Mouse (Mus musculus): ENCODE data around the gene Syf2.

Gene Syf2

DNA sequence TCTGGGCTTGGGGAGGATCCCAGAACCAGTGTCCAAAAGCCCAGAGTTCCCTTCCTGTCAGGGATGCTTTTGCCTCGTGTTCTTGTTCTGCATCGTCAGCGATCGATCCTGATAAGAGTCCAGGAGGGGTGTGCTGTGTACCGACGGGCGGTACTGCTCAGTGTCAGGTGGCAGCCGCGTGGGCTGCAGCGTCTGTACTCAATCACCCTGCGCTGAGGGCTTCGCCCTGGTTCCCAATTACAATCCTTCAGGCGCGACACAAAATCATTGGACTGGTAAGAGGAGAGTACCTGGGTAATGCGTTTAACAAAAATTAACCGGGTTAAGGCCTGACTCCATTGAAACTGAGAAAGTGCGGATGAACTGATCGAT is 37.9 kb downstream of the Syf2 start:
- no peak for DNase-seq (ENCODE audit: low read depth, low spot score)

- peak; percentile 54 for DNase-seq (ENCODE audit: low read depth, low spot score)
These were observed 44.7 kb downstream of the Syf2 start for GRCm38 (mm10) chr4:134975261-134975928.

DNA sequence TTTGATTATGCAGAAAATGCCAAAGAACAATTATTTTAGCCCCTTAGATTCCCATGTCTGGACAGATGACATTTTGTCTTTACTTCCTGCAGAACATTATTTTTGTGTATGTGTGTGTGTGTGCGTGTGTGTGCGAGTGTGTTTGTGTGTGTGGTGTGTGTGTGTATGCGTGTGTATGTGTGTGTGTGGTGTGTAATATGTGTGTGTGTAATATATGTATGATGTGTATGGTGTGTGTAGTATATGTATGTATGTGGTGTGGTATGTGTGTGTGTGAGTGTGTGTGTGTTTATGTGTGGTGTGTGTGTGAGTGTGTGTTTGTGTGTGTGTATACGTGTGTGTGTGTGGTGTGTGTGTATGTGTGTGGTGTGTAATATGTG is 45.2 kb downstream of the Syf2 start:
- DNase-seq (ENCODE audit: low read depth, low spot score): no peak

DNA sequence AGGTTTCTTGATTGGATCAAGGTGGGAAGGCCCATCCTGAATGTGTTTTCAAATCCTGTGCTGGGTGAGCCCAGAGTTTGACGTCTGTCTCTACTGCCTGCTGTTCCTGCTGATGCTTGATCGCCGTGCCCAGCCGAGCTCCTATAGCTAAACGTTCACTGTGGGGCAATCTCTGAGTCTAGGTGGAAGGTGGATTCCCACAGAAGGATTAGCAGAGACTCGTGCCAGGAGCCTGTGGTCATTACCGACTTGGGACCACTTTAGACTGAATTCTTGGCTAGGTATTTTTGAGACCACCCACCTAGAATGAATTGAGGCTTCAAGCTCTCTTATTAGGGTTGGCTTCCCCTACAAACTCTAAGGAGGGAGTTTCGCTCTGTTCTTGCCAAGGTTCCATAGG is 48.2 kb downstream of the Syf2 start:
- DNase-seq (ENCODE audit: low read depth, low spot score): no peak

GRCm38 (mm10) chr4:134981959-134982431 is 51.3 kb downstream of the Syf2 start:
- no peak for DNase-seq (ENCODE audit: low read depth, low spot score)

DNA sequence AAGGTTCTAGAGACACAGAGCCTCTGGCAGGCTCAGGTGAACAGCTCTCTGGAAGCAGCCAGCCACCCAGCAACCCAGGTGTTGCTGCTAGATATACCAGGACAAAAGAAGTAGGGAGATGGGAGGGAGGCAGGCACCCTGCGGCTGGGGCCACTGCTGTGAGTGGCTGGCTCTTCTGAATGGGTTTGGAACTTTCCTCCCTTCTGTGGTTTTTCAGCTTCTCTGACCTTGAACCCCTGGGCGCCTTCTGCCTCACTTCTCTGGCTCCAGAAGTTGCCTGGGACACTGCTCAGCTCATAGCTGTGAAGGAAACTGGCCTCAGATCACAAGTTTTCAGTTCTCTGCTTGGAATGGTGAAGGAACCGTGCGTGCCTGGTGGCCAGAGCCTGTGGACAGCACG is 52.4 kb downstream of the Syf2 start:
- no peak for DNase-seq (ENCODE audit: low read depth, low spot score)

DNA sequence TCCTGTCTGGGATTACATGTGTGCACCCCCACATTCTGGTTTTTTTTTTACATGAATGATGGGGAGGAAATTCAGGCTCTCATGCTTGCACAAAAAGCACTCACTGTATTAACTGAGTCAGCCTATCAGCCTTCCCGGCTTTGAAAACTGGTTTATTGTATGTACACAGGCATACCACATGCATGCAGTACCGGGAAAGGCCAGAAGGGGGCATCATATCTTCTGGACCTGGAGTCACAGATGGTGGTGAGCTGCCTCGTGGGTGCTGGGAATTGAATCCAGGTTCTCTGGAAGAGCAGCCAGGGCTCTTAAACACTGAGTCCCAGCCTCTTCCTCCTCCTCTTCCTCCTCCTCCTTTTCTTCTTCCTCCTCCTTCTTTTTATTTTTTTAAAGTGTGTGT is 53.9 kb downstream of the Syf2 start:
- no peak for DNase-seq (ENCODE audit: low read depth, low spot score)

- no peak for DNase-seq (ENCODE audit: low read depth, low spot score)
These were observed 55.1 kb downstream of the Syf2 start for GRCm38 (mm10) chr4:134985626-134986335.

GRCm38 (mm10) chr4:134986336-134986635 is 55.6 kb downstream of the Syf2 start:
- DNase-seq (ENCODE audit: low read depth, low spot score): no peak

- DNase-seq (ENCODE audit: low read depth, low spot score): no peak
These were observed 56.3 kb downstream of the Syf2 start for GRCm38 (mm10) chr4:134986963-134987362.

Measured in mesoderm, embryonic 11.5 days (tissue).